Mouse (Mus musculus): ENCODE data around the gene Pnlip.

The Pnlip gene

GRCm38 (mm10) chr19:58652198-58652597 lies at the start of gene Pnlip:
Pnlip (plus strand) TSS chr19:58652498.
- no peak for ATAC-seq (ENCODE audit: low TSS enrichment)

GRCm38 (mm10) chr19:58609716-58610115 lies 42.6 kb upstream of the Pnlip start:
- no peak for ATAC-seq (ENCODE audit: low TSS enrichment)

GRCm38 (mm10) chr19:58612745-58613144 lies 39.6 kb upstream of the Pnlip start:
- no peak for ATAC-seq (ENCODE audit: low TSS enrichment)

- no peak for ATAC-seq (ENCODE audit: low TSS enrichment)
These were observed 35.7 kb upstream of the Pnlip start for GRCm38 (mm10) chr19:58616606-58617005.

- ATAC-seq (ENCODE audit: low TSS enrichment) = no peak
These were observed 31.6 kb upstream of the Pnlip start for GRCm38 (mm10) chr19:58620661-58621060.

GRCm38 (mm10) chr19:58621646-58622045 lies 30.7 kb upstream of the Pnlip start:
- ATAC-seq (ENCODE audit: low TSS enrichment) = no peak

GRCm38 (mm10) chr19:58624799-58625198 lies 27.5 kb upstream of the Pnlip start:
- no peak for ATAC-seq (ENCODE audit: low TSS enrichment)

GRCm38 (mm10) chr19:58625254-58625947 lies 26.9 kb upstream of the Pnlip start:
- ATAC-seq (ENCODE audit: low TSS enrichment) = no peak

GRCm38 (mm10) chr19:58627406-58628337 lies 24.6 kb upstream of the Pnlip start:
- ATAC-seq (ENCODE audit: low TSS enrichment) = 0 out of 2 replicates have a peak, but pooled peaks have one; percentile 20

- no peak for ATAC-seq (ENCODE audit: low TSS enrichment)
These were observed 22.9 kb upstream of the Pnlip start for GRCm38 (mm10) chr19:58629351-58629773.

- no peak for ATAC-seq (ENCODE audit: low TSS enrichment)
These were observed 2.3 kb upstream of the Pnlip start for GRCm38 (mm10) chr19:58650036-58650435.

- ATAC-seq (ENCODE audit: low TSS enrichment) = no peak
These were observed 9.8 kb downstream of the Pnlip start for GRCm38 (mm10) chr19:58662098-58662497.

- no peak for ATAC-seq (ENCODE audit: low TSS enrichment)
These were observed 11.0 kb downstream of the Pnlip start for GRCm38 (mm10) chr19:58663317-58663716.

- no peak for ATAC-seq (ENCODE audit: low TSS enrichment)
These were observed 12.6 kb downstream of the Pnlip start for GRCm38 (mm10) chr19:58664901-58665300.

GRCm38 (mm10) chr19:58674644-58675043 lies 22.3 kb downstream of the Pnlip start:
- no peak for ATAC-seq (ENCODE audit: low TSS enrichment)

- ATAC-seq (ENCODE audit: low TSS enrichment) = no peak
These were observed 24.8 kb downstream of the Pnlip start for GRCm38 (mm10) chr19:58677117-58677516.

GRCm38 (mm10) chr19:58688933-58689332 lies 36.6 kb downstream of the Pnlip start:
- ATAC-seq (ENCODE audit: low TSS enrichment) = no peak

GRCm38 (mm10) chr19:58695314-58695713 lies 43.0 kb downstream of the Pnlip start:
- ATAC-seq (ENCODE audit: low TSS enrichment) = no peak

GRCm38 (mm10) chr19:58696235-58696634 lies 43.9 kb downstream of the Pnlip start:
- ATAC-seq (ENCODE audit: low TSS enrichment) = no peak

- peak; percentile 72 for ATAC-seq (ENCODE audit: low TSS enrichment)
These were observed 52.3 kb downstream of the Pnlip start for GRCm38 (mm10) chr19:58704556-58704955.

GRCm38 (mm10) chr19:58708611-58709010 lies 56.3 kb downstream of the Pnlip start:
- ATAC-seq (ENCODE audit: low TSS enrichment) = no peak

GRCm38 (mm10) chr19:58717925-58718324 lies 65.6 kb downstream of the Pnlip start:
- ATAC-seq (ENCODE audit: low TSS enrichment) = no peak

- no peak for ATAC-seq (ENCODE audit: low TSS enrichment)
These were observed 68.1 kb downstream of the Pnlip start for GRCm38 (mm10) chr19:58720439-58720838.
